Mouse (Mus musculus) megakaryocyte, adult 5-6 weeks (primary cell): ENCODE data around the gene Dync2li1. TPM values are rescaled to one million over a fixed set of nuclear protein-coding genes. Genes with fewer than 3 reads are reported as not detected.

Source experiments
- ATAC-seq: 2 replicates; pipeline ENCODE4 v1.8.0; 2016; ENCODE audit warnings: mild to moderate bottlenecking, inconsistent platforms; ENCODE audit not compliant: poor library complexity, severe bottlenecking
- total RNA-seq, 2 experiments: library from RNA; stranded (forward) in 1 of 2; stranded (reverse) in 1 of 2; fragments of 153-499, 151-499 nt in 1 of 2; fragments of 221-1000, 200-1000 nt in 1 of 2; gene quantifications; 2 replicates each; pipeline versions ENCODE4 v1.2.3 to v1.2.4; 2015 to 2017

Dync2li1 gene
- total RNA-seq, 2 experiments from 2014 or later = 0.88 to 2.6 TPM

DNA sequence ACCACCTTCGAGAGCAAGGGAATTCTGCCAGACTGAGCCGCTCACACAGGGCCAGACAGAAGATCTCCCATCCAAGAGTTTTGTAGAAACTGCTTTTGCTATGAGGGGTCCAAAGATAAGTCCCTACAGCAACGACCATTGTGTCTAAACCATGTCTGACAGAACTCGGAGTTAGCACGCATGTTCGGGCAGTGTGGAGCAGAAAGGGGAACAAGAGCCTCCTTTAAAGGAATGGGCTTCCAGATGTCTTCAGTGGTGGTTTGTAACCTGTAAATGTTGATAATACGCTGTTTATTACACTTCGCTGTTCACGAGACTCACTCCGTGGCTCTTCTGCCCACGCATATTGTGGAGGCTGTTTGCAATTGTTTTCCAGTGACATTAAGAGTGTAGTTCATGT is 51.3 kb downstream of the Dync2li1 start:
- peak; percentile 41; the same call in 1 of the 2 replicates for ATAC-seq

DNA sequence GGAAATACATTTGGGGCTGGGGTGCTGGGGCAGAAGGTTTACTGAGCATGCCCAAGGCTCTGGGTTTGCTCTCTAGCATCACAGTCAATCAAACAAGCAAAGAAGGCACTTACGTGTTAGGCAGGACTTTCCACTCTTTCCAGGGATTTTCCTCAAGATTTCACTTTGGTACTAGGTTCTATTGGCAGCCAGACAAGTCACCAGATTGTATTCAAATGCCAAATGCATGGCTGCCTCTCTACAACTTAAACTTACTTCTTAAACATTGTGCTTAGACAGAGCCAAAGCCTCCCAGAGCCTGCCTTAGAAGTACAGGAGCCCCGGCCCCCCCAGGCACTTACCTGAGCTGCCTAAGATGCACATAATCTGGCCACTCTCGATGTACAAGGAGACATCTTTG is 55.4 kb downstream of the Dync2li1 start:
- no peak for ATAC-seq

GRCm38 (mm10) chr17:84682734-84683717 is 56.7 kb downstream of the Dync2li1 start, which contains the start of gene Abcg5:
Abcg5 (minus strand) TSS chr17:84683011.
- ATAC-seq = no peak

DNA sequence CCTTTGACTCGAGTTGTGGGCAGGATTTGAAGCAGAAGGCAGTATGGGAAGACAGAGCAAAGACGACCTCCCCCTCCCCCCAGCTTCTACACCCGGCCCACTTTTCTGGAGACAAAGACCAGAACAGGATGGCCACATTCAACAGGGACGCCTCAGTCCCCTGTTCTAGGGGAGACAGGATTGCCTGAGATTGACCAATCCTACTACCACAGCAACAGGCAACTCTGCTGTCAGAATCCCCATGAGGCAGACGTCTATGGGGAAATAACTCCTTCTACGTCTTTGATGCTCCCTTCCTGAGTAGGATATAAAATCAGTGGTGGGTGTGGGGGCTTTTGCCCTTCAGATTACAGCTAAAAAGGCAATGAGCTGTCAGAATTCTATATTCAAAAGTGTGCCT is 58.0 kb downstream of the Dync2li1 start:
- no peak for ATAC-seq

DNA sequence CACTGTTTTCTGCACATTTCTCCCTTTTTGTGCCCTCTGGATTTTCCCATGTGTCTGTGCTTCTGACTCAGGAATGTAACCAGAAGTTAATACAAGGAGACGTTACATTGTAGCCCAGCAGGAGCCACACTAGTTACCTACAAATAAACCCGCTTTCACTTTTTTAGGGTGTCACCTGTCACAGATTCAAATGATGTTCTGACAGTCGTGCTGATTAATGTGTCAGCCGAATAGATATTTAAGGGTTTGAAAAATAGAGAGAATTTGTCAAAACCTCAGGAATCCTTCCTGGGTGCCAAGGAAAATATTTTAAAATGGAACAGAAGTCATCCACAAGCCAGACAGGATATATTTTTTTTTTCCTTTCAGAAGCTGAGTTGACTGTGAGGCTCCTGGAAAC is 59.0 kb downstream of the Dync2li1 start:
- no peak for ATAC-seq

- ATAC-seq = no peak
Measured at GRCm38 (mm10) chr17:84687994-84688393, 61.7 kb downstream of the Dync2li1 start.

DNA sequence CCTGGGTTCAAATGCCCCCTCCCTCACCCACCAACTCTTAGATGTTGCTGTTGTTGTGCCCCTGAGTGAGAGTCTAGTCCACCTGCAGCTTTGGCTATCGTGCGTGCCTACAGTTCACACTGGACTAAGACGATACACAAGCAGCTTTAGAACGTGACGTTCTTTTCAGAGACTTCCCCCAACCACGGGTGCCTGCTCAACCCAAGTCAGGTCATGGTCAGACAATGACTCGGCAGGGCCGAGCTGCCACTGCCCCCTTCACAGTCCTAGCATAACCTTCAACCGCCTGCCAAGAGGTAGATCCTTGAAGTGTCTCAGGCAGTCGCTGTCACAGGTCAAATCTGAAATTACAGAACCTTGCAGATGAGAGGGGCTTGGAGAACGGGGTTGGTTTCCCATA is 62.5 kb downstream of the Dync2li1 start:
- no peak for ATAC-seq

GRCm38 (mm10) chr17:84689316-84689715 is 63.0 kb downstream of the Dync2li1 start:
- ATAC-seq = no peak

GRCm38 (mm10) chr17:84690111-84690510 is 63.8 kb downstream of the Dync2li1 start:
- no peak for ATAC-seq

GRCm38 (mm10) chr17:84693741-84694140 is 67.4 kb downstream of the Dync2li1 start:
- ATAC-seq = no peak

DNA sequence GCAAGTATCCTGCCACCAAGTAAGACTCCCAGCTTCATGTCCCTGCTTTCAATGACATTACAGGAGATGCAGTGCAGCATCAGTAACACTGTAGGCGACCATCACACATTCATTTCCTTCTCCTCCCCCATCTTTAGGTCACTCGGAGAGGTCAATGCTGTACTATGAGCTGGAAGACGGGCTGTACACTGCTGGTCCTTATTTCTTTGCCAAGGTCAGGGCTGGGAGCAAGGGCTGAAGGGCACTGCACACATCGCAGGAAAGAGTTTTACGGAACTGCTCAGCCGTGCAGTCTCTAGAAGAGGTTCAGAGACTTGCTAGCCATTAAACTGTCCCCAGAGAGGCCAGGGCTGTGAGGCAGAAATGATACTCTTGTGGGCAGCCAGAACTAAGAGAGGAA is 70.2 kb downstream of the Dync2li1 start:
- no peak for ATAC-seq

DNA sequence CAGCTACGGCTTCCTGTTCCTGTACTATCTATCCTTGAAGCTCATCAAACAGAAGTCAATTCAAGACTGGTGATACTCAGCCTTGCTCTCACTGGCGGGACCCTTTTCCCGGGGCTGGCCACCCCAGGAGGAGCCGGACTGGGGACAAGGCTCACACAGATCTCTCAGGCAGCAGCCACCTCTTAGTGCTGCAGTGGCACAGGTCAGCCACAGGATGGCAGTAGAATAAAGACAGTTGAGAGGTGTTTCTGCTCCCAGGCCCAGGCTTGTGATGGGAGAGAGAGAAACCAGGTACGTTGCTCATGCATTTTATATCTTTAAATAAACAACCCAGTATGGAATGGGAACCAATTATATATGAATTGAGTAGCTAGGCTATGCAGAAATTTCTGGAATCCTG is 72.4 kb downstream of the Dync2li1 start:
- peak; percentile 87 for ATAC-seq

Other genes starting within 250 kb of the Dync2li1 start
- 14.5 and 15.4 TPM in 2 replicates for gene Thada, start 160.3 kb upstream of the Dync2li1 start, total RNA-seq (2015)
- 12.5 and 17.2 TPM in 2 replicates for gene Thada, start 160.3 kb upstream of the Dync2li1 start, total RNA-seq (2017)
- gene Plekhh2, start 114.6 kb upstream of the Dync2li1 start, total RNA-seq (2015) = not detected in 2 replicates
- gene Plekhh2, start 114.6 kb upstream of the Dync2li1 start, total RNA-seq (2017) = 0.12 and 0.15 TPM in 2 replicates
- gene Abcg8, start 49.8 kb downstream of the Dync2li1 start, total RNA-seq (2015) = not detected in 2 replicates
- gene Abcg8, start 49.8 kb downstream of the Dync2li1 start, total RNA-seq (2017) = not detected in 2 replicates
- not detected in 2 replicates for gene Abcg5, start 56.5 kb downstream of the Dync2li1 start, total RNA-seq (2015)
- 0.16 TPM in 1 of 2 replicates, not detected in the other for gene Abcg5, start 56.5 kb downstream of the Dync2li1 start, total RNA-seq (2017)
- 17.5 and 18.2 TPM in 2 replicates for gene Lrpprc, start 164.3 kb downstream of the Dync2li1 start, total RNA-seq (2015)
- 32.5 and 34.3 TPM in 2 replicates for gene Lrpprc, start 164.3 kb downstream of the Dync2li1 start, total RNA-seq (2017)